Mouse (Mus musculus) bone marrow, adult 2 months (tissue): Measurements from ENCODE around the gene Tgfbi.

Experiments
- CTCF ChIP-seq: fragments of 200-500 bp; IDR thresholded peaks from 2 replicates; pipeline ENCODE4 v1.5.1; 2011; ENCODE audit warnings: low read length, control low read depth; ENCODE audit not compliant: control insufficient read depth, insufficient read depth
- POLR2A ChIP-seq: fragments of 200-500 bp; IDR thresholded peaks from 2 replicates; pipeline ENCODE4 v1.6.1; 2011; ENCODE audit warnings: low read depth, mild to moderate bottlenecking, control low read depth, low read length, borderline replicate concordance; ENCODE audit not compliant: control insufficient read depth

GRCm38 (mm10) chr13:56634920-56635319 is 25.6 kb downstream of the Tgfbi start:
- TF ChIP-seq POLR2A (no peak), CTCF (no peak)
